Mouse (Mus musculus): ENCODE measurements around the gene Synj2.

DNA sequence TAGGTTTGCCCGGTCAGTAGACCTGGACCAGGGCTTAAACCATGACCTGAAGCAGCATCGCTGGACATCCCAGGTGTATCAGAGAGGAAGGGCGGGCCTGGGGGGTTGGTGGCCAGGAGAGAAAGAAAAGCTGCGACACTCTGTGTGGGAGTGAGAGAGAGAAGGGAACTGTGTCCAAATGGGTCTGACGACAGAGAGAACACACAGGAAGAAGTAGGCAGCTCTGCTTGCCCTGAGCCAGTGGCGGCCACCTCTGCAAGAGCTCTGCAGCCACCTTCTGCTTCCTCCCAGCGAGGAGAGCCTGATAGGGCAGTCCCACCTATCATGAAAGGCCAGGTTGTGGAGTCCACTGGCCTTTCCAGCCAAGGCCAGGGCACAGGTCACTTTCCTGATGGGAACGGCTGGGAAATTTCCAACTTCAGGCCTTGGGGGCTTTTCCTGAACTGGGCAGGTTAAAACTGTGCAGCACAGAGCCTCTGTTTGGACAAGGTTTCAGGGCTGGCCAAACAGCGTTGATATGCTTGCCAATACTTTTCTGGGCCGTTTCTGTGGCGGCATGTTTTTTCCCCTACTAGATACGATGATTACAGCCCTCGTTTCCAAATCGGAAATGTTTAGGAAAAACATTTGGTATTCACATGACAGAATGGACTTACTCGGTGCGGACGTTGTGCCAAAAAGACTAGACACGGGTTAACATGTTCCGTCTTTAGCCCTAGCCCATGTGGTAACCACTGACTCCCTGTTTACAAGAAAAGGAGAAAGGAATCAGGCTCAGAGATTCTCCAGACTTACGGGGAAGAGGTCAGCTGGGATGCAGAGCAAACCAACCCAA, 35.4 kb downstream of the Synj2 start:
- TF ChIP-seq CTCF (IDR thresholded peaks at IDR 0.05; ENCODE audit: insufficient read depth, low read depth, low read length) (no peak), POLR2A (IDR thresholded peaks at IDR 0.05; ENCODE audit: insufficient read depth, low read depth, low read length) (no peak)

Data from olfactory bulb, adult 2 months (tissue).